Mouse (Mus musculus) G1E (cell line): ENCODE results near the gene Tex21.

Source experiments
- CTCF ChIP-seq: IDR thresholded peaks from 2 replicates; pipeline ENCODE4 v1.5.1; 2012; ENCODE audit warnings: low read depth, low read length, inconsistent platforms, mixed read lengths
- GATA1 ChIP-seq: IDR thresholded peaks from 2 replicates; pipeline ENCODE4 v1.6.1; 2012; ENCODE audit warnings: borderline replicate concordance, low read length, inconsistent platforms, mixed read lengths
- POLR2AphosphoS5 ChIP-seq: IDR thresholded peaks from 2 replicates; pipeline ENCODE4 v1.6.1; 2012; ENCODE audit warnings: low read depth, low read length, inconsistent platforms; ENCODE audit not compliant: insufficient replicate concordance
- TAL1 ChIP-seq: conservative IDR thresholded peaks from 2 replicates; pipeline ENCODE4 v1.6.1; 2012; ENCODE audit warnings: low read depth, low read length, inconsistent platforms, mixed read lengths

DNA sequence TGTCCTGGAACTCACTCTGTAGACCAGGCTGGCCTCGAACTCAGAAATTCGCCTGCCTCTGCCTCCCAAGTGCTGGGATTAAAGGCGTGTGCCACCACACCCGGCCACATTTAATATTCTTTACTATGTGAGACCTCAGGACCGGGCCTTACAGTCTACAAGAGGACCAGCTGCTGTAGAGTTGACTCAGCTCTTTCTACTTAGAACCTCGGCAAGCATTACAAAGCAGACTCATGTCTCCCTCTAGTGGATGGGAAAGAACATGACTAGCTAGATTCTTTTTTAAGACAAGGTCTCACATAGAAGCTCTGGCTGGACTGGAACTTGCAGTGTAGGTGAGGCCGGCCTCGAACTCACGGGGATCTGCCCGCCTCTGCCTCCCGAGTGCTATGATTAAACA is 55.6 kb downstream of the Tex21 start:
- TF ChIP-seq GATA1 (no peak), CTCF (peak; percentile 34; the same call in 1 of the 2 replicates), POLR2AphosphoS5 (no peak), TAL1 (no peak)
